Mouse (Mus musculus): ENCODE data around the gene Atg9b. TPM values are rescaled to one million over a fixed set of nuclear protein-coding genes. Genes with fewer than 3 reads are reported as not detected.

The Atg9b gene
- polyA plus RNA-seq, 1 experiment from 2014 or later, result 0.72 TPM

DNA sequence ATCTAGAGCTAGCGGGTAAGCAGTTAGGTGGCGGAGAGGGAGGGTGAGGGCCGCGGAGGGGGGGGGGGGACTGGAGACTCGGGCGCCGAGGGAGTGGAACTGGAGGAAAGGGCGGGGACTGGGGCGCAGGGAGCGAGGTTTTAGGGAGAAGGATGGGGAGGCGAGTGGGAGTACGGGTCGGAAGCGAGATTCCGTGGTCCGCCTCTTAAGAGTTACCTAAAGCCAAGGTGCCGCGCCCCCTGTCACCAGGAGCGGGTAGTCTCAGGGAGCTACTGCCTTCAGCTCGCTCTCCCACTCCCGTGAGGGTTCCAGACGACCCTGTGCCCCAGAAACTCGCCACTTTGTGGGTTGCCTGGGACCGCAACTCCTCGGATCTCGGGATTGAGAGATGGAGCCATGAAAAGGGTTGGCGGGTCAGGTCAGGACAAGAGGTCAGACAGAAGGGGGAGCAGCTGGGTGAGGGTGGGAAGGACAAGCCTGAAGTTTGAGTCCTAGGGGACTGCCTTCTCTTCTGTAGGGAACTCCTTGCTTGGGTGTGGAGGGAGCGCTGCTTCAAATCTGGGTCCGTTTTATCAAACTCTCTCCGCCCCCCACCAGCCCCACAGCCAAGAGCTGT lies 33.6 kb upstream of the Atg9b start:
- no peak for ATAC-seq (ENCODE audit: low FRiP score, low TSS enrichment)
- H3K9me3 ChIP-seq (ENCODE audit: control insufficient read depth, low read length), result no peaks in the 10 kb centered on the region
- peaks cover 15% of the 10 kb centered on the region for H3K36me3 ChIP-seq (ENCODE audit: control insufficient read depth, insufficient read depth, low read length)
- H3K27ac ChIP-seq (replicated peaks; ENCODE audit: low read depth, low read length), result peak overlapping the region; percentile 57; the same call in 1 of the 2 replicates
- H3K4me1 ChIP-seq (ENCODE audit: control insufficient read depth, insufficient read depth, low read length), result peaks cover 40% of the 10 kb centered on the region
- peak overlapping the region; percentile 44 for H3K4me3 ChIP-seq (replicated peaks; ENCODE audit: low read depth, low read length)
- H3K9ac ChIP-seq (replicated peaks; ENCODE audit: low read length), result peak overlapping the region; percentile 57
- H3K27me3 ChIP-seq (ENCODE audit: control insufficient read depth, insufficient read depth, low read length), result no peaks in the 10 kb centered on the region
- H3K4me2 ChIP-seq (ENCODE audit: low read length), result peak overlapping the region; percentile 96
- peak; percentile 62 for DNase-seq
- under 1% methylated on average over 27 of the region's 30 CpGs for WGBS

- Histone ChIP-seq H3K9me3 (ENCODE audit: control insufficient read depth, low read length) (no peaks in the 10 kb centered on the region), H3K27me3 (ENCODE audit: control insufficient read depth, insufficient read depth, low read length) (no peaks in the 10 kb centered on the region), H3K4me3 (replicated peaks; ENCODE audit: low read depth, low read length) (peak overlapping the region; percentile 44), H3K9ac (replicated peaks; ENCODE audit: low read length) (peak overlapping the region; percentile 57; the same call in 1 of the 2 replicates), H3K4me2 (ENCODE audit: low read length) (peak overlapping the region; percentile 96), H3K4me1 (ENCODE audit: control insufficient read depth, insufficient read depth, low read length) (peaks cover 40% of the 10 kb centered on the region), H3K27ac (replicated peaks; ENCODE audit: low read depth, low read length) (peak overlapping the region; percentile 57), H3K36me3 (ENCODE audit: control insufficient read depth, insufficient read depth, low read length) (peaks cover 16% of the 10 kb centered on the region)
- WGBS, result under 1% methylated on average over 58 of the region's 60 CpGs
- 0 out of 2 replicates have a peak, but pooled peaks have one; percentile 26 for ATAC-seq (ENCODE audit: low FRiP score, low TSS enrichment)
- DNase-seq, result peak; percentile 94
Measured at GRCm38 (mm10) chr5:24424861-24425411, 33.0 kb upstream of the Atg9b start.

- no peaks in the 10 kb centered on the region for H3K27me3 ChIP-seq (ENCODE audit: control insufficient read depth, insufficient read depth, low read length)
- H3K9me3 ChIP-seq (ENCODE audit: control insufficient read depth, low read length), result no peaks in the 10 kb centered on the region
- peak; percentile 18 for DNase-seq
- peak overlapping the region; percentile 44 for H3K4me3 ChIP-seq (replicated peaks; ENCODE audit: low read depth, low read length)
- H3K4me2 ChIP-seq (ENCODE audit: low read length), result peak overlapping the region; percentile 96
- peak overlapping the region; percentile 70 for H3K9ac ChIP-seq (replicated peaks; ENCODE audit: low read length)
- no peak; the same call in 1 of the 2 replicates for ATAC-seq (ENCODE audit: low FRiP score, low TSS enrichment)
- H3K4me1 ChIP-seq (ENCODE audit: control insufficient read depth, insufficient read depth, low read length), result peaks cover 40% of the 10 kb centered on the region
- peaks cover 18% of the 10 kb centered on the region for H3K36me3 ChIP-seq (ENCODE audit: control insufficient read depth, insufficient read depth, low read length)
- 15% methylated on average over 21 of the region's 21 CpGs for WGBS
- H3K27ac ChIP-seq (replicated peaks; ENCODE audit: low read depth, low read length), result peak overlapping the region; percentile 92
Measured at GRCm38 (mm10) chr5:24424004-24424781, 32.2 kb upstream of the Atg9b start.

DNA sequence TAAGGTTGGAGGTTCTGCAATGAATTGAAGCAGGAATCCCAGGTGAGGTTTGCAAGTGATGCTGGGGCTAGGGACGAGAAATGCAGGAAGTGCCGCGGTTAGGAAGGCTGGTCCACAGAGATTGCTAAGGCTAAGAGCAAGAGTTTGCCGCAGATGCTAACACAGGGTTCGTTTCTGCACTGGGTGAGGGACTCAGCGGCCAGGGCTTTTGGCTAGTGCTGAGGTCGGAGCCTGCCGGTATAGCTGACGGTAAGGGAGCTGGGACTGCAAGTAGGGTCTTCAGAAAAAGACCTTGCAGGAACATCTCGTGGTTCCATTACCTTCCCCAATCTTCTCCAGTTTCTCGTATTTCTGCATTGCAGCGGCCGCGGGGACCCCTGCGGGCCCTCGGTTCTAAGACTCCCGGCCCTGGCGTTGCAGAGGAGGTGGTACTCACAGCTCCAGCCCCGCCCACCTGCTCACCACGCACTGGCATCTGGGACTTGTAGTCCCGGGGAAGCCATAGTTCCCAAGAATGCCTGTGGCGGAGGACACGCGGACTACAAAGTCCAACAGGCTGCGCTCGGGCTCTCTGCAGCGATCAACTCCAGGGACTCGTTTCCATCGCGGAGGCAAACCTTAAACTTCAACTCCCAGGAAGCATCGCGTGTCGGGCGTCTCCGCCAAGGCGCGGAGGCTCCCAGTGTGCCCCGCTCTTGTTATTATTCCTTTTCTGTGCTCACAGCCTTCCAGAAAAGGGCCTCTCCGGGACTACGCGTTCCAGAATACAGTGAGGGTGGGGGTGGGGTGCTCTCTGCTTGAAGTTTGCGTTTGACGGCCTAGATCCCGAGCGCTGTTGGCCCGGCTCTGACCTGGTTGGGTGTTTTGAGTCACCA lies 31.4 kb upstream of the Atg9b start, which contains the start of the genes Cdk5 and Slc4a2:
Cdk5 (minus strand) TSS at position 402 of the 875 bp plus-strand sequence.
Slc4a2 (plus strand) TSS at position 709 of the 875 bp plus-strand sequence.
- H3K27ac ChIP-seq (replicated peaks; ENCODE audit: low read depth, low read length), result peak within 1 kb of the TSS; percentile 92
- no peaks in the 10 kb centered on the region for H3K9me3 ChIP-seq (ENCODE audit: control insufficient read depth, low read length)
- peak within 1 kb of the TSS; percentile 70 for H3K9ac ChIP-seq (replicated peaks; ENCODE audit: low read length)
- peak; percentile 94 for ATAC-seq (ENCODE audit: low FRiP score, low TSS enrichment)
- peaks cover 27% of the 10 kb centered on the region for H3K36me3 ChIP-seq (ENCODE audit: control insufficient read depth, insufficient read depth, low read length)
- H3K4me3 ChIP-seq (replicated peaks; ENCODE audit: low read depth, low read length), result peak within 1 kb of the TSS; percentile 44
- H3K4me2 ChIP-seq (ENCODE audit: low read length), result peak within 1 kb of the TSS; percentile 96
- 1% methylated on average over 46 of the region's 46 CpGs for WGBS
- no peaks in the 10 kb centered on the region for H3K27me3 ChIP-seq (ENCODE audit: control insufficient read depth, insufficient read depth, low read length)
- peak; percentile 99 for DNase-seq
- H3K4me1 ChIP-seq (ENCODE audit: control insufficient read depth, insufficient read depth, low read length), result peaks cover 40% of the 10 kb centered on the region

DNA sequence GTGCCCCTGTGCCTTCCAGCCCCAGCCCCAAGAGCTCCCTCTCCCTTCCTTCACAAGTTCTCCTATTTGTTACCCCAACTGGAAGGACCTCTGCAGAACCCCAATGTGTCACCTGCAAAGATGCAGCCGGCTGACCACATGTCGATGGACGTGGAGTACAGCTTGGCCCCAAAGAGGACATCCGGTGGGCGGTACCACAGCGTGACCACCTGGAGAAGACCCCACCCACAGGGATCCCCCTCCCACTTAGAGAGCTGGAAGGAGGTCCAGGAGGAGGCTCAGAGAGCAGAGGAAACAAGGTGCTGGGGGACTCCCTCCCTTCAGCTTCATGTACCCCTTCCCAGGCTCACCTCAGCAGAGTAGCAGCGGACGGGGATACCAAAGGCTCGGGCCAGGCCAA lies 28.4 kb upstream of the Atg9b start:
- H3K27ac ChIP-seq (replicated peaks; ENCODE audit: low read depth, low read length), result no peak overlapping the region
- no peak overlapping the region for H3K9ac ChIP-seq (replicated peaks; ENCODE audit: low read length)
- 93% methylated on average over 9 of the region's 9 CpGs for WGBS
- no peak overlapping the region for H3K4me2 ChIP-seq (ENCODE audit: low read length)
- no peak for DNase-seq
- H3K4me1 ChIP-seq (ENCODE audit: control insufficient read depth, insufficient read depth, low read length), result peaks cover 19% of the 10 kb centered on the region
- no peaks in the 10 kb centered on the region for H3K27me3 ChIP-seq (ENCODE audit: control insufficient read depth, insufficient read depth, low read length)
- H3K4me3 ChIP-seq (replicated peaks; ENCODE audit: low read depth, low read length), result no peak overlapping the region
- peaks cover 34% of the 10 kb centered on the region for H3K36me3 ChIP-seq (ENCODE audit: control insufficient read depth, insufficient read depth, low read length)
- no peaks in the 10 kb centered on the region for H3K9me3 ChIP-seq (ENCODE audit: control insufficient read depth, low read length)
- no peak for ATAC-seq (ENCODE audit: low FRiP score, low TSS enrichment)

DNA sequence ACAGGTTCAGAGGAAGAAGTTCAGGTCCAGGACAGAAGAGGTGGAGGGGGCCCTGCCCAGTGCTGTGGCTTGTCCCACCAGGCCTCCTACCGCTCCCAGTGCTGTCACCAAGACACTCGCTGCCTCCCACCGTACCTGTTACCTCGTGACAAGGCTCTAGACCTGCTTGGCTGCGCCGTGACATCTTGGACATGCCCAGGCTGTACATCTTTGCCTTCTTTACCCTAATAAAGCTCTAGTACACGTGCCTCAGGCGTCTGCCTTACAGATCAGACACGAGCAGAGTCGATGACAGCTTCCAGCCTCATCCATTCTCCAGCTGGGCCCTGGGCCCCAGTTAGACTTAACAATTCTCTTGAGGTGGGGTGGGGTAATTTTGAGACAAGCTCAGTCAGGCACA lies 25.6 kb upstream of the Atg9b start:
- 90% methylated on average over 10 of the region's 10 CpGs for WGBS
- ATAC-seq (ENCODE audit: low FRiP score, low TSS enrichment), result no peak

DNA sequence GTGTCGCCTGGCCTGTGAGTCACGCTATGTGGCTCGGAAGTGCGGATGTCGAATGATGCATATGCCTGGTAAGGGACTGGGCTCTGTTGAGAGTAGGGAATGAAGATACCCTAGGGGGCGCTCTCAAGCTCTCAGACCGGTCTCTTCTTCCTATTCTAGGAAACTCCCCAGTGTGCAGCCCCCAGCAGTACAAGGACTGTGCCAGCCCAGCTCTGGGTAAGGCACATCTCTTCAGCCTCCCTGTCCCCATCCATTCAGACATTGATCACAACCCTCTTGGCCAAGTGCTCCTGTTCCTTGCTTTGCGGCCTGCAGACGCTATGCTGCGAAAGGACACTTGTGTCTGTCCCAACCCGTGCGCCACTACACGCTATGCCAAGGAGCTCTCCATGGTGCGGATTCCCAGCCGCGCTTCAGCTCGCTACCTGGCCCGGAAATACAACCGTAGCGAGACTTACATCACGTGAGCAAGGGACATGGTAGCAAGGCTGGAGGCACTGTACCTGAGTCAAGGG lies 24.3 kb upstream of the Atg9b start:
- peak; percentile 82 for DNase-seq
- peak; percentile 55; the same call in 1 of the 2 replicates for ATAC-seq (ENCODE audit: low FRiP score, low TSS enrichment)
- Histone ChIP-seq H3K4me2 (ENCODE audit: low read length) (peak overlapping the region; percentile 21; the same call in 1 of the 2 replicates), H3K9me3 (ENCODE audit: control insufficient read depth, low read length) (no peaks in the 10 kb centered on the region), H3K27me3 (ENCODE audit: control insufficient read depth, insufficient read depth, low read length) (no peaks in the 10 kb centered on the region), H3K27ac (replicated peaks; ENCODE audit: low read depth, low read length) (no peak overlapping the region), H3K4me1 (ENCODE audit: control insufficient read depth, insufficient read depth, low read length) (no peaks in the 10 kb centered on the region), H3K9ac (replicated peaks; ENCODE audit: low read length) (0 out of 2 replicates have a peak overlapping the region, but pooled peaks have one; percentile 24), H3K36me3 (ENCODE audit: control insufficient read depth, insufficient read depth, low read length) (peaks cover 34% of the 10 kb centered on the region), H3K4me3 (replicated peaks; ENCODE audit: low read depth, low read length) (no peak overlapping the region)
- 4% methylated on average over 21 of the region's 21 CpGs for WGBS

More for the DNA sequence above, 25.6 kb upstream of the Atg9b start:
- H3K36me3 ChIP-seq (ENCODE audit: control insufficient read depth, insufficient read depth, low read length), result peaks cover 34% of the 10 kb centered on the region
- peaks cover 7% of the 10 kb centered on the region for H3K4me1 ChIP-seq (ENCODE audit: control insufficient read depth, insufficient read depth, low read length)
- H3K27ac ChIP-seq (replicated peaks; ENCODE audit: low read depth, low read length), result no peak overlapping the region
- H3K4me3 ChIP-seq (replicated peaks; ENCODE audit: low read depth, low read length), result no peak overlapping the region
- no peak for DNase-seq
- H3K4me2 ChIP-seq (ENCODE audit: low read length), result no peak overlapping the region
- H3K9ac ChIP-seq (replicated peaks; ENCODE audit: low read length), result no peak overlapping the region
- H3K9me3 ChIP-seq (ENCODE audit: control insufficient read depth, low read length), result no peaks in the 10 kb centered on the region
- no peaks in the 10 kb centered on the region for H3K27me3 ChIP-seq (ENCODE audit: control insufficient read depth, insufficient read depth, low read length)

GRCm38 (mm10) chr5:24413938-24414337 lies 22.0 kb upstream of the Atg9b start:
- Histone ChIP-seq H3K4me3 (replicated peaks; ENCODE audit: low read depth, low read length) (no peak overlapping the region), H3K9ac (replicated peaks; ENCODE audit: low read length) (no peak overlapping the region), H3K36me3 (ENCODE audit: control insufficient read depth, insufficient read depth, low read length) (peaks cover 13% of the 10 kb centered on the region; the same call in 1 of the 2 replicates), H3K27me3 (ENCODE audit: control insufficient read depth, insufficient read depth, low read length) (no peaks in the 10 kb centered on the region), H3K27ac (replicated peaks; ENCODE audit: low read depth, low read length) (no peak overlapping the region), H3K4me2 (ENCODE audit: low read length) (no peak overlapping the region), H3K9me3 (ENCODE audit: control insufficient read depth, low read length) (no peaks in the 10 kb centered on the region), H3K4me1 (ENCODE audit: control insufficient read depth, insufficient read depth, low read length) (no peaks in the 10 kb centered on the region)
- DNase-seq (no peak), ATAC-seq (ENCODE audit: low FRiP score, low TSS enrichment) (no peak)
- 78% methylated on average over 13 of the region's 13 CpGs for WGBS

Data from midbrain, embryonic 14.5 days (tissue).